Mouse (Mus musculus): Measurements from ENCODE around the gene Sec14l2. TPM values are rescaled to one million over a fixed set of nuclear protein-coding genes. Genes with fewer than 3 reads are reported as not detected.
"Not testable (repeated sequence)": the region's sequence is repeated elsewhere in the genome, so short reads cannot be mapped to it uniquely, and the experiment has no call there.

Gene Sec14l2
- polyA plus RNA-seq, 1 experiment from 2014 or later: 1.4 TPM

GRCm38 (mm10) chr11:4147098-4147497 lies 23.9 kb upstream of the Sec14l2 start:
- Histone ChIP-seq H3K4me2 (replicated peaks) (no peak overlapping the region), H3K4me3 (replicated peaks) (no peak overlapping the region), H3K36me3 (peaks cover 7% of the 10 kb centered on the region), H3K27ac (no peak overlapping the region), H3K9ac (no peak overlapping the region), H3K27me3 (replicated peaks) (no peaks in the 10 kb centered on the region), H3K9me3 (no peaks in the 10 kb centered on the region), H3K4me1 (replicated peaks) (no peaks in the 10 kb centered on the region)
- no peak for ATAC-seq
- 89% methylated on average over 10 of the region's 10 CpGs for WGBS

GRCm38 (mm10) chr11:4146381-4146780 lies 23.2 kb upstream of the Sec14l2 start:
- Histone ChIP-seq H3K27me3 (replicated peaks) (no peaks in the 10 kb centered on the region), H3K4me2 (replicated peaks) (no peak overlapping the region), H3K36me3 (peaks cover 12% of the 10 kb centered on the region), H3K9ac (no peak overlapping the region), H3K4me3 (replicated peaks) (no peak overlapping the region), H3K27ac (no peak overlapping the region), H3K9me3 (no peaks in the 10 kb centered on the region), H3K4me1 (replicated peaks) (no peaks in the 10 kb centered on the region)
- 77% methylated on average over 6 of the region's 6 CpGs for WGBS
- ATAC-seq: no peak

- Histone ChIP-seq H3K27me3 (replicated peaks) (no peaks in the 10 kb centered on the region), H3K27ac (no peak overlapping the region), H3K4me3 (replicated peaks) (no peak overlapping the region), H3K9ac (no peak overlapping the region), H3K36me3 (peaks cover 15% of the 10 kb centered on the region), H3K4me2 (replicated peaks) (no peak overlapping the region), H3K9me3 (no peaks in the 10 kb centered on the region), H3K4me1 (replicated peaks) (no peaks in the 10 kb centered on the region)
- WGBS: 92% methylated on average over 21 of the region's 21 CpGs
- no peak for ATAC-seq
These were observed 20.3 kb upstream of the Sec14l2 start for GRCm38 (mm10) chr11:4143281-4144062.

- WGBS: 86% methylated on average over 4 of the region's 4 CpGs
- no peaks in the 10 kb centered on the region for H3K4me1 ChIP-seq (replicated peaks)
- H3K9ac ChIP-seq: no peak overlapping the region
- H3K4me3 ChIP-seq (replicated peaks): no peak overlapping the region
- ATAC-seq: no peak
- no peaks in the 10 kb centered on the region for H3K9me3 ChIP-seq
- H3K27me3 ChIP-seq (replicated peaks): no peaks in the 10 kb centered on the region
- H3K27ac ChIP-seq: no peak overlapping the region
- H3K36me3 ChIP-seq: peaks cover 16% of the 10 kb centered on the region
- H3K4me2 ChIP-seq (replicated peaks): no peak overlapping the region
These were observed 19.1 kb upstream of the Sec14l2 start for GRCm38 (mm10) chr11:4142352-4142751.

GRCm38 (mm10) chr11:4141505-4141904 lies 18.3 kb upstream of the Sec14l2 start:
- ATAC-seq: no peak
- no peaks in the 10 kb centered on the region for H3K9me3 ChIP-seq
- H3K9ac ChIP-seq: no peak overlapping the region
- H3K4me1 ChIP-seq (replicated peaks): peaks cover 2% of the 10 kb centered on the region; the same call in 1 of the 2 replicates
- H3K27ac ChIP-seq: no peak overlapping the region
- H3K27me3 ChIP-seq (replicated peaks): no peaks in the 10 kb centered on the region
- H3K4me2 ChIP-seq (replicated peaks): no peak overlapping the region
- H3K36me3 ChIP-seq: peaks cover 18% of the 10 kb centered on the region
- H3K4me3 ChIP-seq (replicated peaks): no peak overlapping the region

- ATAC-seq: no peak
- Histone ChIP-seq H3K36me3 (peaks cover 18% of the 10 kb centered on the region), H3K4me3 (replicated peaks) (no peak overlapping the region), H3K9ac (no peak overlapping the region), H3K9me3 (no peaks in the 10 kb centered on the region), H3K4me1 (replicated peaks) (peaks cover 10% of the 10 kb centered on the region; the same call in 1 of the 2 replicates), H3K4me2 (replicated peaks) (no peak overlapping the region), H3K27me3 (replicated peaks) (no peaks in the 10 kb centered on the region), H3K27ac (no peak overlapping the region)
- WGBS: 67% methylated on average over 2 of the region's 2 CpGs
These were observed 15.7 kb upstream of the Sec14l2 start for GRCm38 (mm10) chr11:4138964-4139363.

GRCm38 (mm10) chr11:4134986-4135935 lies 12.0 kb upstream of the Sec14l2 start, which contains the start of gene Rnf215:
Rnf215 (plus strand) TSS chr11:4135202.
- 2% methylated on average over 65 of the region's 66 CpGs for WGBS
- H3K27me3 ChIP-seq (replicated peaks): no peaks in the 10 kb centered on the region
- peaks cover 6% of the 10 kb centered on the region; the same call in 1 of the 2 replicates for H3K36me3 ChIP-seq
- peak within 1 kb of the TSS; percentile 84 for H3K4me2 ChIP-seq (replicated peaks)
- H3K9ac ChIP-seq: peak within 1 kb of the TSS; percentile 98
- no peaks in the 10 kb centered on the region for H3K9me3 ChIP-seq
- peaks cover 10% of the 10 kb centered on the region; the same call in 1 of the 2 replicates for H3K4me1 ChIP-seq (replicated peaks)
- H3K27ac ChIP-seq: peak within 1 kb of the TSS; percentile 72; the same call in 1 of the 2 replicates
- peak; percentile 97 for ATAC-seq
- H3K4me3 ChIP-seq (replicated peaks): peak within 1 kb of the TSS; percentile 91

- H3K36me3 ChIP-seq: peaks cover 3% of the 10 kb centered on the region; the same call in 1 of the 2 replicates
- 62% methylated on average over 6 of the region's 6 CpGs for WGBS
- H3K9ac ChIP-seq: no peak overlapping the region
These were observed 11.2 kb upstream of the Sec14l2 start for GRCm38 (mm10) chr11:4134400-4134799.

GRCm38 (mm10) chr11:4133450-4133849 lies 10.2 kb upstream of the Sec14l2 start:
- H3K4me3 ChIP-seq (replicated peaks): no peak overlapping the region
- peaks cover 3% of the 10 kb centered on the region; the same call in 1 of the 2 replicates for H3K36me3 ChIP-seq
- H3K4me1 ChIP-seq (replicated peaks): peaks cover 10% of the 10 kb centered on the region; the same call in 1 of the 2 replicates
- H3K27ac ChIP-seq: no peak overlapping the region
- H3K9me3 ChIP-seq: no peaks in the 10 kb centered on the region
- no peak for ATAC-seq
- 57% methylated on average over 3 of the region's 3 CpGs for WGBS
- no peak overlapping the region for H3K4me2 ChIP-seq (replicated peaks)
- no peaks in the 10 kb centered on the region for H3K27me3 ChIP-seq (replicated peaks)
- no peak overlapping the region for H3K9ac ChIP-seq

More at GRCm38 (mm10) chr11:4134400-4134799, 11.2 kb upstream of the Sec14l2 start:
- Histone ChIP-seq H3K4me3 (replicated peaks) (no peak overlapping the region), H3K27me3 (replicated peaks) (no peaks in the 10 kb centered on the region), H3K9me3 (no peaks in the 10 kb centered on the region), H3K27ac (no peak overlapping the region), H3K4me2 (replicated peaks) (no peak overlapping the region), H3K4me1 (replicated peaks) (peaks cover 10% of the 10 kb centered on the region; the same call in 1 of the 2 replicates)
- ATAC-seq: no peak

- not testable (repeated sequence) for H3K9me3 ChIP-seq; H3K4me1 ChIP-seq (replicated peaks); H3K27ac ChIP-seq; H3K4me2 ChIP-seq (replicated peaks); H3K36me3 ChIP-seq; H3K4me3 ChIP-seq (replicated peaks); H3K9ac ChIP-seq; ATAC-seq; H3K27me3 ChIP-seq (replicated peaks)
- 85% methylated on average over 4 of the region's 4 CpGs for WGBS
These were observed 5.2 kb upstream of the Sec14l2 start for GRCm38 (mm10) chr11:4128461-4128860.

- H3K4me3 ChIP-seq (replicated peaks): no peak overlapping the region
- no peaks in the 10 kb centered on the region for H3K4me1 ChIP-seq (replicated peaks)
- no peaks in the 10 kb centered on the region for H3K36me3 ChIP-seq
- H3K4me2 ChIP-seq (replicated peaks): no peak overlapping the region
- 95% methylated on average over 1 of the region's 1 CpGs for WGBS
- H3K27ac ChIP-seq: no peak overlapping the region
- H3K9ac ChIP-seq: no peak overlapping the region
- no peaks in the 10 kb centered on the region for H3K27me3 ChIP-seq (replicated peaks)
- no peaks in the 10 kb centered on the region for H3K9me3 ChIP-seq
- ATAC-seq: no peak
These were observed 3.8 kb upstream of the Sec14l2 start for GRCm38 (mm10) chr11:4127059-4127458.

GRCm38 (mm10) chr11:4123922-4124321 lies 707 bp upstream of the Sec14l2 start:
- H3K36me3 ChIP-seq: no peaks in the 10 kb centered on the region
- H3K4me2 ChIP-seq (replicated peaks): no peak overlapping the region
- H3K27ac ChIP-seq: no peak overlapping the region
- no peak overlapping the region for H3K9ac ChIP-seq
- 0 out of 2 replicates have a peak, but pooled peaks cover under 1% of the 10 kb centered on the region for H3K4me1 ChIP-seq (replicated peaks)
- H3K4me3 ChIP-seq (replicated peaks): no peak overlapping the region
- H3K9me3 ChIP-seq: no peaks in the 10 kb centered on the region
- no peak for ATAC-seq
- no peaks in the 10 kb centered on the region for H3K27me3 ChIP-seq (replicated peaks)
- WGBS: 66% methylated on average over 5 of the region's 5 CpGs
